Mouse (Mus musculus) erythroblast, embryonic 14.5 days (primary cell): ENCODE results near the gene Gm17606.

Experiments
- GATA1 ChIP-seq: IDR thresholded peaks from 2 replicates; pipeline ENCODE4 v1.6.1; 2012; ENCODE audit warnings: low read length, inconsistent platforms, mixed read lengths
- TAL1 ChIP-seq: IDR thresholded peaks from 3 replicates; pipeline ENCODE4 v1.6.1; 2012; ENCODE audit warnings: low read length, inconsistent platforms, mixed read lengths

- no peak for TF ChIP-seq GATA1
- no peak for TF ChIP-seq TAL1
These were observed 39.2 kb upstream of the Gm17606 start for GRCm38 (mm10) chr14:54601601-54602000.
